Mouse (Mus musculus): ENCODE results near the gene Bag6. TPM values are rescaled to one million over a fixed set of nuclear protein-coding genes. Genes with fewer than 3 reads are reported as not detected.

Bag6 gene
- polyA plus RNA-seq, 1 experiment from 2014 or later, result 73.6 TPM

GRCm38 (mm10) chr17:35157254-35157653 is 22.3 kb downstream of the Bag6 start:
- Histone ChIP-seq H3K4me2 (no peak overlapping the region), H3K4me1 (replicated peaks; ENCODE audit: control insufficient read depth, insufficient read depth, low read length) (peaks cover 7% of the 10 kb centered on the region), H3K27ac (ENCODE audit: low read depth, low read length) (no peak overlapping the region), H3K9me3 (ENCODE audit: control insufficient read depth, low read length) (no peaks in the 10 kb centered on the region), H3K4me3 (ENCODE audit: low read depth, low read length) (no peak overlapping the region), H3K9ac (ENCODE audit: low read depth, low read length) (no peak overlapping the region), H3K27me3 (replicated peaks; ENCODE audit: control insufficient read depth, insufficient read depth, low read length) (no peaks in the 10 kb centered on the region), H3K36me3 (ENCODE audit: control insufficient read depth, insufficient read depth, low read length) (peaks cover 98% of the 10 kb centered on the region)
- WGBS, result 93% methylated on average over 8 of the region's 8 CpGs
- DNase-seq (ENCODE audit: low spot score) (no peak), ATAC-seq (replicated peaks; ENCODE audit: low FRiP score) (no peak)

DNA sequence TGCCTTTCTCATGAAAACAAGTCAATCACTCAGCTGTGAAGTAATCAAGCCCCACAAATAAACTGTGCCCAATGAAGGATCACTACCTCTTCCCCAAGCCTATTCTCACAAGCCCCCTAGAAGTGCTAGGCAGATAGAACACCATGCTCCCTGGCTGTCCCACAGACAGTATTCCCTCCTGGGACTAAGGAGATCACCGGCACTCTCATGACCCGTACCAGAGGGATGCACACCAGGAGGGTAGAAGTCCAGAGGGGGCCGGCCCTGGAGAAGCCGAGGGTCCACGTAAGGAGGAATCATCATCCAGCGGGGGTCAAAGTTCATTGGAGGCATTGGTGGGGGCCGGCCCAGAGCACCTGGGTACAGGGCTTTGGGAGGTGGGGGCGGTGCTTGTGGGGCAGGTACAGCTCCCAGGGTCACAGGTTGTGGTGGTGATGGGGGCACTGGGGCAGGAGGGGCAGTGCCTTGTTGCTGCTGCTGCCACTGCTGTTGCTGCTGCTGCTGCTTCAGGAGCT is 22.7 kb downstream of the Bag6 start:
- Histone ChIP-seq H3K4me3 (ENCODE audit: low read depth, low read length) (no peak overlapping the region), H3K4me1 (replicated peaks; ENCODE audit: control insufficient read depth, insufficient read depth, low read length) (peaks cover 11% of the 10 kb centered on the region), H3K27ac (ENCODE audit: low read depth, low read length) (no peak overlapping the region), H3K9me3 (ENCODE audit: control insufficient read depth, low read length) (no peaks in the 10 kb centered on the region), H3K36me3 (ENCODE audit: control insufficient read depth, insufficient read depth, low read length) (peaks cover 96% of the 10 kb centered on the region), H3K4me2 (no peak overlapping the region), H3K9ac (ENCODE audit: low read depth, low read length) (no peak overlapping the region), H3K27me3 (replicated peaks; ENCODE audit: control insufficient read depth, insufficient read depth, low read length) (no peaks in the 10 kb centered on the region)
- 92% methylated on average over 8 of the region's 8 CpGs for WGBS
- ATAC-seq (replicated peaks; ENCODE audit: low FRiP score) (no peak), DNase-seq (ENCODE audit: low spot score) (no peak)

GRCm38 (mm10) chr17:35158850-35159593 is 24.0 kb downstream of the Bag6 start:
- WGBS, result 95% methylated on average over 16 of the region's 16 CpGs
- peaks cover 85% of the 10 kb centered on the region for H3K36me3 ChIP-seq (ENCODE audit: control insufficient read depth, insufficient read depth, low read length)
- H3K4me1 ChIP-seq (replicated peaks; ENCODE audit: control insufficient read depth, insufficient read depth, low read length), result peaks cover 15% of the 10 kb centered on the region
- no peak for ATAC-seq (replicated peaks; ENCODE audit: low FRiP score)
- H3K9me3 ChIP-seq (ENCODE audit: control insufficient read depth, low read length), result no peaks in the 10 kb centered on the region
- no peaks in the 10 kb centered on the region for H3K27me3 ChIP-seq (replicated peaks; ENCODE audit: control insufficient read depth, insufficient read depth, low read length)
- no peak overlapping the region; the same call in 1 of the 2 replicates for H3K9ac ChIP-seq (ENCODE audit: low read depth, low read length)
- no peak overlapping the region for H3K4me2 ChIP-seq
- no peak overlapping the region for H3K4me3 ChIP-seq (ENCODE audit: low read depth, low read length)
- DNase-seq (ENCODE audit: low spot score), result no peak
- no peak overlapping the region for H3K27ac ChIP-seq (ENCODE audit: low read depth, low read length)

- 86% methylated on average over 7 of the region's 7 CpGs for WGBS
- Histone ChIP-seq H3K36me3 (ENCODE audit: control insufficient read depth, insufficient read depth, low read length) (peaks cover 79% of the 10 kb centered on the region), H3K27ac (ENCODE audit: low read depth, low read length) (no peak overlapping the region), H3K4me2 (no peak overlapping the region), H3K4me1 (replicated peaks; ENCODE audit: control insufficient read depth, insufficient read depth, low read length) (peaks cover 15% of the 10 kb centered on the region), H3K4me3 (ENCODE audit: low read depth, low read length) (no peak overlapping the region), H3K9ac (ENCODE audit: low read depth, low read length) (no peak overlapping the region), H3K9me3 (ENCODE audit: control insufficient read depth, low read length) (no peaks in the 10 kb centered on the region), H3K27me3 (replicated peaks; ENCODE audit: control insufficient read depth, insufficient read depth, low read length) (no peaks in the 10 kb centered on the region)
- no peak for ATAC-seq (replicated peaks; ENCODE audit: low FRiP score)
- no peak for DNase-seq (ENCODE audit: low spot score)
These were observed 24.7 kb downstream of the Bag6 start for GRCm38 (mm10) chr17:35159638-35160037.

DNA sequence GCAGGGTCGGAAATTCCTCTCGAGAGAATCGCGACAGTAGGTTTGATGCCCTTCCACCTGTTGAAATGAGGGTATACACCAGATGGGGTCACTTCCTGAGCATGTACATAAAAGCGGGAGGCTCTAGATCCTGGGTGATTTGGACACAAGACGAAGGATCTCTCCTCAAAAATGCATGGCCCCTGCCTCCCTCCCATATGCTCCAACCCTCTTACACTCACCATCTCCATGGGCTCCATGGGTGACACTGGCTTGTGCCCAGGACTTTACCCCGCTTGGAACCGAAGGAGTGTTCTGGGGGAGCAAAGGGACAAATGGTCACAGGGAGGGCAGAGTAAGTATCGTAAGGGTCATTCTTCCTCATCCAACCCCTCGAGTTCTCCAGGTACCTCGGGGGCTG is 26.4 kb downstream of the Bag6 start:
- Histone ChIP-seq H3K4me1 (replicated peaks; ENCODE audit: control insufficient read depth, insufficient read depth, low read length) (peaks cover 18% of the 10 kb centered on the region), H3K27me3 (replicated peaks; ENCODE audit: control insufficient read depth, insufficient read depth, low read length) (no peaks in the 10 kb centered on the region), H3K9me3 (ENCODE audit: control insufficient read depth, low read length) (no peaks in the 10 kb centered on the region), H3K4me2 (peak overlapping the region; percentile 97), H3K4me3 (ENCODE audit: low read depth, low read length) (peak overlapping the region; percentile 18; the same call in 1 of the 2 replicates), H3K36me3 (ENCODE audit: control insufficient read depth, insufficient read depth, low read length) (peaks cover 63% of the 10 kb centered on the region), H3K27ac (ENCODE audit: low read depth, low read length) (no peak overlapping the region), H3K9ac (ENCODE audit: low read depth, low read length) (no peak overlapping the region)
- no peak for DNase-seq (ENCODE audit: low spot score)
- 88% methylated on average over 11 of the region's 11 CpGs for WGBS
- ATAC-seq (replicated peaks; ENCODE audit: low FRiP score), result no peak

GRCm38 (mm10) chr17:35162121-35162520 is 27.1 kb downstream of the Bag6 start:
- peaks cover 56% of the 10 kb centered on the region for H3K36me3 ChIP-seq (ENCODE audit: control insufficient read depth, insufficient read depth, low read length)
- peaks cover 18% of the 10 kb centered on the region for H3K4me1 ChIP-seq (replicated peaks; ENCODE audit: control insufficient read depth, insufficient read depth, low read length)
- peak overlapping the region; percentile 40 for H3K9ac ChIP-seq (ENCODE audit: low read depth, low read length)
- no peaks in the 10 kb centered on the region for H3K9me3 ChIP-seq (ENCODE audit: control insufficient read depth, low read length)
- H3K4me2 ChIP-seq, result peak overlapping the region; percentile 97
- H3K4me3 ChIP-seq (ENCODE audit: low read depth, low read length), result 0 out of 2 replicates have a peak overlapping the region, but pooled peaks have one; percentile 18
- no peaks in the 10 kb centered on the region for H3K27me3 ChIP-seq (replicated peaks; ENCODE audit: control insufficient read depth, insufficient read depth, low read length)
- no peak for ATAC-seq (replicated peaks; ENCODE audit: low FRiP score)
- H3K27ac ChIP-seq (ENCODE audit: low read depth, low read length), result no peak overlapping the region
- 81% methylated on average over 14 of the region's 14 CpGs for WGBS
- DNase-seq (ENCODE audit: low spot score), result no peak

GRCm38 (mm10) chr17:35162730-35163129 is 27.8 kb downstream of the Bag6 start:
- peak overlapping the region; percentile 99 for H3K4me3 ChIP-seq (ENCODE audit: low read depth, low read length)
- H3K36me3 ChIP-seq (ENCODE audit: control insufficient read depth, insufficient read depth, low read length), result peaks cover 50% of the 10 kb centered on the region
- DNase-seq (ENCODE audit: low spot score) (no peak), ATAC-seq (replicated peaks; ENCODE audit: low FRiP score) (no peak)
- H3K4me1 ChIP-seq (replicated peaks; ENCODE audit: control insufficient read depth, insufficient read depth, low read length), result peaks cover 18% of the 10 kb centered on the region
- H3K27ac ChIP-seq (ENCODE audit: low read depth, low read length), result no peak overlapping the region
- peak overlapping the region; percentile 99 for H3K9ac ChIP-seq (ENCODE audit: low read depth, low read length)
- 63% methylated on average over 12 of the region's 12 CpGs for WGBS
- H3K27me3 ChIP-seq (replicated peaks; ENCODE audit: control insufficient read depth, insufficient read depth, low read length), result no peaks in the 10 kb centered on the region
- H3K9me3 ChIP-seq (ENCODE audit: control insufficient read depth, low read length), result no peaks in the 10 kb centered on the region
- peak overlapping the region; percentile 97 for H3K4me2 ChIP-seq

GRCm38 (mm10) chr17:35163326-35164081 is 28.5 kb downstream of the Bag6 start:
- 16% methylated on average over 8 of the region's 8 CpGs for WGBS
- H3K4me2 ChIP-seq, result peak overlapping the region; percentile 97
- DNase-seq (ENCODE audit: low spot score) (no peak), ATAC-seq (replicated peaks; ENCODE audit: low FRiP score) (no peak)
- H3K9ac ChIP-seq (ENCODE audit: low read depth, low read length), result peak overlapping the region; percentile 99
- no peaks in the 10 kb centered on the region for H3K9me3 ChIP-seq (ENCODE audit: control insufficient read depth, low read length)
- H3K4me1 ChIP-seq (replicated peaks; ENCODE audit: control insufficient read depth, insufficient read depth, low read length), result peaks cover 18% of the 10 kb centered on the region
- H3K27ac ChIP-seq (ENCODE audit: low read depth, low read length), result peak overlapping the region; percentile 81
- peaks cover 42% of the 10 kb centered on the region for H3K36me3 ChIP-seq (ENCODE audit: control insufficient read depth, insufficient read depth, low read length)
- H3K27me3 ChIP-seq (replicated peaks; ENCODE audit: control insufficient read depth, insufficient read depth, low read length), result no peaks in the 10 kb centered on the region
- peak overlapping the region; percentile 99 for H3K4me3 ChIP-seq (ENCODE audit: low read depth, low read length)
